Mouse (Mus musculus): ENCODE results near the gene Ccna1. TPM values are rescaled to one million over a fixed set of nuclear protein-coding genes. Genes with fewer than 3 reads are reported as not detected.

Gene Ccna1
- polyA plus RNA-seq, 1 experiment from 2014 or later, result 1.7 TPM

- Histone ChIP-seq H3K4me2 (replicated peaks) (no peak overlapping the region), H3K4me1 (replicated peaks; ENCODE audit: control insufficient read depth, insufficient read depth, low read length) (no peaks in the 10 kb centered on the region), H3K4me3 (replicated peaks; ENCODE audit: low read length) (no peak overlapping the region), H3K27me3 (ENCODE audit: control insufficient read depth, insufficient read depth, low read length) (no peaks in the 10 kb centered on the region), H3K27ac (no peak overlapping the region), H3K9me3 (ENCODE audit: control insufficient read depth, low read length) (no peaks in the 10 kb centered on the region), H3K9ac (no peak overlapping the region), H3K36me3 (replicated peaks; ENCODE audit: control insufficient read depth, insufficient read depth) (no peaks in the 10 kb centered on the region)
- DNase-seq (ENCODE audit: low spot score) (no peak), ATAC-seq (ENCODE audit: low FRiP score) (no peak)
- 82% methylated on average over 3 of the region's 3 CpGs for WGBS
These were observed 33.5 kb upstream of the Ccna1 start for GRCm38 (mm10) chr3:55088843-55089242.

GRCm38 (mm10) chr3:55088359-55088758, 33.1 kb upstream of the Ccna1 start:
- no peaks in the 10 kb centered on the region for H3K27me3 ChIP-seq (ENCODE audit: control insufficient read depth, insufficient read depth, low read length)
- no peak overlapping the region for H3K27ac ChIP-seq
- no peaks in the 10 kb centered on the region for H3K36me3 ChIP-seq (replicated peaks; ENCODE audit: control insufficient read depth, insufficient read depth)
- no peaks in the 10 kb centered on the region for H3K4me1 ChIP-seq (replicated peaks; ENCODE audit: control insufficient read depth, insufficient read depth, low read length)
- ATAC-seq (ENCODE audit: low FRiP score) (no peak), DNase-seq (ENCODE audit: low spot score) (no peak)
- no peak overlapping the region for H3K9ac ChIP-seq
- H3K4me3 ChIP-seq (replicated peaks; ENCODE audit: low read length), result no peak overlapping the region
- H3K9me3 ChIP-seq (ENCODE audit: control insufficient read depth, low read length), result no peaks in the 10 kb centered on the region
- 75% methylated on average over 4 of the region's 4 CpGs for WGBS
- H3K4me2 ChIP-seq (replicated peaks), result no peak overlapping the region

- 59% methylated on average over 4 of the region's 4 CpGs for WGBS
- Histone ChIP-seq H3K27ac (no peak overlapping the region), H3K27me3 (ENCODE audit: control insufficient read depth, insufficient read depth, low read length) (no peaks in the 10 kb centered on the region), H3K4me3 (replicated peaks; ENCODE audit: low read length) (no peak overlapping the region), H3K9ac (no peak overlapping the region), H3K9me3 (ENCODE audit: control insufficient read depth, low read length) (no peaks in the 10 kb centered on the region), H3K4me2 (replicated peaks) (no peak overlapping the region), H3K4me1 (replicated peaks; ENCODE audit: control insufficient read depth, insufficient read depth, low read length) (no peaks in the 10 kb centered on the region), H3K36me3 (replicated peaks; ENCODE audit: control insufficient read depth, insufficient read depth) (no peaks in the 10 kb centered on the region)
- no peak for ATAC-seq (ENCODE audit: low FRiP score)
- peak; percentile 48 for DNase-seq (ENCODE audit: low spot score)
These were observed 32.1 kb upstream of the Ccna1 start for GRCm38 (mm10) chr3:55087360-55087759.

GRCm38 (mm10) chr3:55086948-55087347, 31.6 kb upstream of the Ccna1 start:
- no peak overlapping the region for H3K9ac ChIP-seq
- H3K36me3 ChIP-seq (replicated peaks; ENCODE audit: control insufficient read depth, insufficient read depth), result no peaks in the 10 kb centered on the region
- H3K4me3 ChIP-seq (replicated peaks; ENCODE audit: low read length), result no peak overlapping the region
- DNase-seq (ENCODE audit: low spot score) (no peak), ATAC-seq (ENCODE audit: low FRiP score) (no peak)
- 97% methylated on average over 5 of the region's 5 CpGs for WGBS
- H3K9me3 ChIP-seq (ENCODE audit: control insufficient read depth, low read length), result no peaks in the 10 kb centered on the region
- no peak overlapping the region for H3K27ac ChIP-seq
- H3K4me2 ChIP-seq (replicated peaks), result no peak overlapping the region
- H3K4me1 ChIP-seq (replicated peaks; ENCODE audit: control insufficient read depth, insufficient read depth, low read length), result no peaks in the 10 kb centered on the region
- no peaks in the 10 kb centered on the region for H3K27me3 ChIP-seq (ENCODE audit: control insufficient read depth, insufficient read depth, low read length)

GRCm38 (mm10) chr3:55085716-55086115, 30.4 kb upstream of the Ccna1 start:
- ATAC-seq (ENCODE audit: low FRiP score), result no peak
- no peak for DNase-seq (ENCODE audit: low spot score)
- Histone ChIP-seq H3K27ac (no peak overlapping the region), H3K4me2 (replicated peaks) (no peak overlapping the region), H3K4me1 (replicated peaks; ENCODE audit: control insufficient read depth, insufficient read depth, low read length) (no peaks in the 10 kb centered on the region), H3K36me3 (replicated peaks; ENCODE audit: control insufficient read depth, insufficient read depth) (no peaks in the 10 kb centered on the region), H3K9ac (no peak overlapping the region), H3K27me3 (ENCODE audit: control insufficient read depth, insufficient read depth, low read length) (no peaks in the 10 kb centered on the region), H3K4me3 (replicated peaks; ENCODE audit: low read length) (no peak overlapping the region), H3K9me3 (ENCODE audit: control insufficient read depth, low read length) (no peaks in the 10 kb centered on the region)
- WGBS, result 41% methylated on average over 3 of the region's 3 CpGs

GRCm38 (mm10) chr3:55084781-55085180, 29.5 kb upstream of the Ccna1 start:
- no peak overlapping the region for H3K4me3 ChIP-seq (replicated peaks; ENCODE audit: low read length)
- no peak overlapping the region for H3K27ac ChIP-seq
- no peak for DNase-seq (ENCODE audit: low spot score)
- no peaks in the 10 kb centered on the region for H3K36me3 ChIP-seq (replicated peaks; ENCODE audit: control insufficient read depth, insufficient read depth)
- H3K4me1 ChIP-seq (replicated peaks; ENCODE audit: control insufficient read depth, insufficient read depth, low read length), result no peaks in the 10 kb centered on the region
- no peak for ATAC-seq (ENCODE audit: low FRiP score)
- 48% methylated on average over 6 of the region's 6 CpGs for WGBS
- H3K9ac ChIP-seq, result no peak overlapping the region
- no peaks in the 10 kb centered on the region for H3K9me3 ChIP-seq (ENCODE audit: control insufficient read depth, low read length)
- H3K4me2 ChIP-seq (replicated peaks), result no peak overlapping the region
- no peaks in the 10 kb centered on the region for H3K27me3 ChIP-seq (ENCODE audit: control insufficient read depth, insufficient read depth, low read length)

GRCm38 (mm10) chr3:55080055-55080454, 24.8 kb upstream of the Ccna1 start:
- H3K9me3 ChIP-seq (ENCODE audit: control insufficient read depth, low read length), result no peaks in the 10 kb centered on the region
- H3K36me3 ChIP-seq (replicated peaks; ENCODE audit: control insufficient read depth, insufficient read depth), result no peaks in the 10 kb centered on the region
- WGBS, result 14% methylated on average over 6 of the region's 6 CpGs
- no peak overlapping the region for H3K9ac ChIP-seq
- H3K27me3 ChIP-seq (ENCODE audit: control insufficient read depth, insufficient read depth, low read length), result no peaks in the 10 kb centered on the region
- H3K4me1 ChIP-seq (replicated peaks; ENCODE audit: control insufficient read depth, insufficient read depth, low read length), result 0 out of 2 replicates have a peak, but pooled peaks cover 6% of the 10 kb centered on the region
- no peak overlapping the region for H3K4me2 ChIP-seq (replicated peaks)
- no peak overlapping the region for H3K27ac ChIP-seq
- ATAC-seq (ENCODE audit: low FRiP score) (no peak), DNase-seq (ENCODE audit: low spot score) (peak; percentile 80)
- H3K4me3 ChIP-seq (replicated peaks; ENCODE audit: low read length), result no peak overlapping the region

GRCm38 (mm10) chr3:55079619-55080018, 24.3 kb upstream of the Ccna1 start:
- H3K4me1 ChIP-seq (replicated peaks; ENCODE audit: control insufficient read depth, insufficient read depth, low read length), result 0 out of 2 replicates have a peak, but pooled peaks cover 6% of the 10 kb centered on the region
- no peak overlapping the region for H3K4me3 ChIP-seq (replicated peaks; ENCODE audit: low read length)
- WGBS, result 86% methylated on average over 8 of the region's 8 CpGs
- no peaks in the 10 kb centered on the region for H3K9me3 ChIP-seq (ENCODE audit: control insufficient read depth, low read length)
- ATAC-seq (ENCODE audit: low FRiP score), result no peak
- no peak overlapping the region for H3K27ac ChIP-seq
- H3K27me3 ChIP-seq (ENCODE audit: control insufficient read depth, insufficient read depth, low read length), result no peaks in the 10 kb centered on the region
- H3K36me3 ChIP-seq (replicated peaks; ENCODE audit: control insufficient read depth, insufficient read depth), result no peaks in the 10 kb centered on the region
- H3K9ac ChIP-seq, result no peak overlapping the region
- no peak for DNase-seq (ENCODE audit: low spot score)
- no peak overlapping the region for H3K4me2 ChIP-seq (replicated peaks)

GRCm38 (mm10) chr3:55078233-55078632, 22.9 kb upstream of the Ccna1 start:
- 0 out of 2 replicates have a peak, but pooled peaks cover 6% of the 10 kb centered on the region for H3K4me1 ChIP-seq (replicated peaks; ENCODE audit: control insufficient read depth, insufficient read depth, low read length)
- no peak for DNase-seq (ENCODE audit: low spot score)
- no peaks in the 10 kb centered on the region for H3K9me3 ChIP-seq (ENCODE audit: control insufficient read depth, low read length)
- WGBS, result 30% methylated on average over 6 of the region's 6 CpGs
- no peaks in the 10 kb centered on the region for H3K27me3 ChIP-seq (ENCODE audit: control insufficient read depth, insufficient read depth, low read length)
- 0 out of 2 replicates have a peak, but pooled peaks have one; percentile 46 for ATAC-seq (ENCODE audit: low FRiP score)
- no peaks in the 10 kb centered on the region for H3K36me3 ChIP-seq (replicated peaks; ENCODE audit: control insufficient read depth, insufficient read depth)
- H3K4me3 ChIP-seq (replicated peaks; ENCODE audit: low read length), result no peak overlapping the region
- H3K27ac ChIP-seq, result no peak overlapping the region
- no peak overlapping the region for H3K9ac ChIP-seq
- H3K4me2 ChIP-seq (replicated peaks), result no peak overlapping the region

- 33% methylated on average over 3 of the region's 3 CpGs for WGBS
- DNase-seq (ENCODE audit: low spot score) (no peak), ATAC-seq (ENCODE audit: low FRiP score) (peak; percentile 68; the same call in 1 of the 2 replicates)
- Histone ChIP-seq H3K9me3 (ENCODE audit: control insufficient read depth, low read length) (no peaks in the 10 kb centered on the region), H3K27me3 (ENCODE audit: control insufficient read depth, insufficient read depth, low read length) (no peaks in the 10 kb centered on the region), H3K9ac (no peak overlapping the region), H3K4me3 (replicated peaks; ENCODE audit: low read length) (no peak overlapping the region), H3K4me1 (replicated peaks; ENCODE audit: control insufficient read depth, insufficient read depth, low read length) (0 out of 2 replicates have a peak, but pooled peaks cover 6% of the 10 kb centered on the region), H3K27ac (no peak overlapping the region), H3K36me3 (replicated peaks; ENCODE audit: control insufficient read depth, insufficient read depth) (no peaks in the 10 kb centered on the region), H3K4me2 (replicated peaks) (no peak overlapping the region)
These were observed 20.0 kb upstream of the Ccna1 start for GRCm38 (mm10) chr3:55075294-55075648.

Measured in hindbrain, embryonic 14.5 days (tissue).